Mouse (Mus musculus): ENCODE measurements around the gene Sfrp5. TPM values are rescaled to one million over a fixed set of nuclear protein-coding genes. Genes with fewer than 3 reads are reported as not detected.
A peak's percentile ranks its signal among the peaks of the same experiment; 100 is the strongest.

Gene Sfrp5
- polyA plus RNA-seq, 1 experiment from 2014 or later, result 10.6 TPM

- no peaks in the 10 kb centered on the region for H3K9me3 ChIP-seq
- H3K27me3 ChIP-seq, result peaks cover 35% of the 10 kb centered on the region
- WGBS, result 58% methylated on average over 4 of the region's 4 CpGs
- H3K27ac ChIP-seq, result no peak overlapping the region
- H3K9ac ChIP-seq, result no peak overlapping the region
- no peak for ATAC-seq (ENCODE audit: insufficient number of reproducible peaks, low FRiP score, low TSS enrichment, low read depth)
- H3K4me3 ChIP-seq, result no peak overlapping the region
- no peak overlapping the region for H3K4me2 ChIP-seq
- H3K36me3 ChIP-seq, result peaks cover 7% of the 10 kb centered on the region
- H3K4me1 ChIP-seq, result peaks cover 15% of the 10 kb centered on the region
Observed at GRCm38 (mm10) chr19:42196378-42196777, 5.7 kb downstream of the Sfrp5 start.

- Histone ChIP-seq H3K4me3 (no peak overlapping the region), H3K9ac (no peak overlapping the region), H3K4me1 (peaks cover 14% of the 10 kb centered on the region), H3K27ac (no peak overlapping the region; the same call in 1 of the 2 replicates), H3K9me3 (no peaks in the 10 kb centered on the region), H3K27me3 (peaks cover 4% of the 10 kb centered on the region), H3K36me3 (peaks cover 30% of the 10 kb centered on the region), H3K4me2 (no peak overlapping the region)
- WGBS, result 45% methylated on average over 2 of the region's 2 CpGs
- peak; percentile 30; the same call in 1 of the 2 replicates for ATAC-seq (ENCODE audit: insufficient number of reproducible peaks, low FRiP score, low TSS enrichment, low read depth)
Observed at GRCm38 (mm10) chr19:42193311-42193710, 8.7 kb downstream of the Sfrp5 start.

- Histone ChIP-seq H3K9ac (no peak overlapping the region), H3K4me2 (no peak overlapping the region), H3K4me3 (no peak overlapping the region), H3K27ac (peak overlapping the region; percentile 40; the same call in 1 of the 2 replicates), H3K36me3 (peaks cover 55% of the 10 kb centered on the region), H3K4me1 (peaks cover 8% of the 10 kb centered on the region), H3K27me3 (no peaks in the 10 kb centered on the region), H3K9me3 (no peaks in the 10 kb centered on the region)
- WGBS, result 20% methylated on average over 5 of the region's 5 CpGs
- no peak for ATAC-seq (ENCODE audit: insufficient number of reproducible peaks, low FRiP score, low TSS enrichment, low read depth)
Observed at GRCm38 (mm10) chr19:42190494-42190893, 11.6 kb downstream of the Sfrp5 start.

GRCm38 (mm10) chr19:42189735-42190134, 12.3 kb downstream of the Sfrp5 start:
- Histone ChIP-seq H3K9me3 (no peaks in the 10 kb centered on the region), H3K9ac (no peak overlapping the region), H3K4me3 (no peak overlapping the region), H3K4me1 (peaks cover 8% of the 10 kb centered on the region), H3K36me3 (peaks cover 62% of the 10 kb centered on the region), H3K27me3 (no peaks in the 10 kb centered on the region), H3K27ac (peak overlapping the region; percentile 40), H3K4me2 (no peak overlapping the region)
- WGBS, result 65% methylated on average over 4 of the region's 4 CpGs
- no peak for ATAC-seq (ENCODE audit: insufficient number of reproducible peaks, low FRiP score, low TSS enrichment, low read depth)

GRCm38 (mm10) chr19:42182673-42183072, 19.4 kb downstream of the Sfrp5 start:
- 66% methylated on average over 6 of the region's 6 CpGs for WGBS
- no peaks in the 10 kb centered on the region for H3K27me3 ChIP-seq
- H3K27ac ChIP-seq, result no peak overlapping the region
- no peak overlapping the region for H3K9ac ChIP-seq
- H3K4me1 ChIP-seq, result no peaks in the 10 kb centered on the region
- ATAC-seq (ENCODE audit: insufficient number of reproducible peaks, low FRiP score, low TSS enrichment, low read depth), result no peak
- no peak overlapping the region for H3K4me3 ChIP-seq
- no peak overlapping the region for H3K4me2 ChIP-seq
- H3K36me3 ChIP-seq, result peaks cover 74% of the 10 kb centered on the region
- no peaks in the 10 kb centered on the region for H3K9me3 ChIP-seq

- WGBS, result 82% methylated on average over 14 of the region's 14 CpGs
- H3K27ac ChIP-seq, result no peak overlapping the region
- no peaks in the 10 kb centered on the region for H3K4me1 ChIP-seq
- peaks cover 46% of the 10 kb centered on the region for H3K36me3 ChIP-seq
- H3K4me3 ChIP-seq, result no peak overlapping the region
- H3K27me3 ChIP-seq, result no peaks in the 10 kb centered on the region
- no peaks in the 10 kb centered on the region for H3K9me3 ChIP-seq
- no peak overlapping the region for H3K4me2 ChIP-seq
- no peak overlapping the region for H3K9ac ChIP-seq
- ATAC-seq (ENCODE audit: insufficient number of reproducible peaks, low FRiP score, low TSS enrichment, low read depth), result no peak
Observed at GRCm38 (mm10) chr19:42179356-42179755, 22.7 kb downstream of the Sfrp5 start.

- Histone ChIP-seq H3K27me3 (no peaks in the 10 kb centered on the region), H3K4me3 (no peak overlapping the region), H3K9me3 (no peaks in the 10 kb centered on the region), H3K9ac (no peak overlapping the region), H3K36me3 (peaks cover 27% of the 10 kb centered on the region), H3K27ac (no peak overlapping the region), H3K4me1 (no peaks in the 10 kb centered on the region), H3K4me2 (no peak overlapping the region)
- no peak for ATAC-seq (ENCODE audit: insufficient number of reproducible peaks, low FRiP score, low TSS enrichment, low read depth)
- 96% methylated on average over 2 of the region's 2 CpGs for WGBS
Observed at GRCm38 (mm10) chr19:42177461-42177860, 24.6 kb downstream of the Sfrp5 start.

GRCm38 (mm10) chr19:42176841-42177240, 25.2 kb downstream of the Sfrp5 start:
- Histone ChIP-seq H3K9ac (no peak overlapping the region), H3K4me1 (peaks cover 3% of the 10 kb centered on the region; the same call in 1 of the 2 replicates), H3K9me3 (no peaks in the 10 kb centered on the region), H3K36me3 (peaks cover 26% of the 10 kb centered on the region), H3K27ac (no peak overlapping the region), H3K4me2 (no peak overlapping the region), H3K4me3 (no peak overlapping the region), H3K27me3 (no peaks in the 10 kb centered on the region)
- WGBS, result 77% methylated on average over 7 of the region's 7 CpGs
- no peak for ATAC-seq (ENCODE audit: insufficient number of reproducible peaks, low FRiP score, low TSS enrichment, low read depth)

- H3K27ac ChIP-seq, result no peak overlapping the region
- 2% methylated on average over 53 of the region's 56 CpGs for WGBS
Observed at GRCm38 (mm10) chr19:42170025-42170969, 31.8 kb downstream of the Sfrp5 start.

GRCm38 (mm10) chr19:42169322-42169975, 32.6 kb downstream of the Sfrp5 start:
- H3K27ac ChIP-seq, result no peak overlapping the region
- no peaks in the 10 kb centered on the region for H3K9me3 ChIP-seq
- peaks cover 21% of the 10 kb centered on the region for H3K27me3 ChIP-seq
- no peak overlapping the region for H3K4me3 ChIP-seq
- no peaks in the 10 kb centered on the region for H3K36me3 ChIP-seq
- H3K4me2 ChIP-seq, result no peak overlapping the region
- 67% methylated on average over 10 of the region's 10 CpGs for WGBS
- peaks cover 36% of the 10 kb centered on the region for H3K4me1 ChIP-seq
- H3K9ac ChIP-seq, result no peak overlapping the region
- ATAC-seq (ENCODE audit: insufficient number of reproducible peaks, low FRiP score, low TSS enrichment, low read depth), result no peak

More at GRCm38 (mm10) chr19:42170025-42170969, 31.8 kb downstream of the Sfrp5 start:
- Histone ChIP-seq H3K4me1 (peaks cover 36% of the 10 kb centered on the region), H3K27me3 (peaks cover 21% of the 10 kb centered on the region), H3K4me3 (peak overlapping the region; percentile 89), H3K9ac (peak overlapping the region; percentile 79), H3K9me3 (no peaks in the 10 kb centered on the region), H3K4me2 (peak overlapping the region; percentile 54), H3K36me3 (no peaks in the 10 kb centered on the region)
- ATAC-seq (ENCODE audit: insufficient number of reproducible peaks, low FRiP score, low TSS enrichment, low read depth), result peak; percentile 82

GRCm38 (mm10) chr19:42167489-42167888, 34.6 kb downstream of the Sfrp5 start:
- no peak for ATAC-seq (ENCODE audit: insufficient number of reproducible peaks, low FRiP score, low TSS enrichment, low read depth)
- no peak overlapping the region for H3K4me2 ChIP-seq
- no peak overlapping the region for H3K4me3 ChIP-seq
- no peaks in the 10 kb centered on the region for H3K36me3 ChIP-seq
- no peaks in the 10 kb centered on the region for H3K9me3 ChIP-seq
- no peak overlapping the region for H3K27ac ChIP-seq
- WGBS, result 51% methylated on average over 9 of the region's 9 CpGs
- no peak overlapping the region for H3K9ac ChIP-seq
- peaks cover 38% of the 10 kb centered on the region for H3K4me1 ChIP-seq
- H3K27me3 ChIP-seq, result peaks cover 21% of the 10 kb centered on the region

- Histone ChIP-seq H3K4me3 (no peak overlapping the region), H3K9me3 (no peaks in the 10 kb centered on the region), H3K36me3 (no peaks in the 10 kb centered on the region), H3K27me3 (peaks cover 21% of the 10 kb centered on the region), H3K27ac (no peak overlapping the region), H3K4me1 (peaks cover 34% of the 10 kb centered on the region), H3K9ac (no peak overlapping the region), H3K4me2 (no peak overlapping the region)
- whole genome bisulfite sequencing, result 25% methylated on average over 3 of the region's 3 CpGs
- no peak for ATAC-seq (ENCODE audit: insufficient number of reproducible peaks, low FRiP score, low TSS enrichment, low read depth)
Observed at GRCm38 (mm10) chr19:42166766-42167165, 35.3 kb downstream of the Sfrp5 start.

Measured in limb, embryonic 15.5 days (tissue).